Mouse (Mus musculus): Measurements from ENCODE around the gene Gast.
"Not testable (repeated sequence)": the region's sequence is repeated elsewhere in the genome, so short reads cannot be mapped to it uniquely, and the experiment has no call there.

The Gast gene

DNA sequence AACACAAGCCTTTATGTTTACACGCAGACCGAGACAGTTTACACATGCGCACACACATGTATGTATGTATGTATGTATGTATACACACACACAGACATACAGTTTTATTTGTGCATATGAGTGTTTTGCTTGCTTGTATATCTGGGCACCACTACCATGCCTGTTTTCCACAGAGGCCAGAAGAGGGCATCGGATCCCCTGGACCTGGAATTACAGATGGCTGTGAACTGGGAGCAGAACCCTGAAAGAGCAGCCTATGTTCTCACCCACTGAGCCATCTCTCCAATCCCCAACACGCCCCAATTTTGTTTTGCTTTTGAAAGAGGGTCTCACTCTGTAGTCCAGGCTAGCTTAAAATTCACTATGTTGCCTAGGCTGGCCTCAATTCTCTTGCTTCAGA is 23.2 kb downstream of the Gast start:
- no peak for ATAC-seq (ENCODE audit: insufficient number of reproducible peaks, low FRiP score, low TSS enrichment)

DNA sequence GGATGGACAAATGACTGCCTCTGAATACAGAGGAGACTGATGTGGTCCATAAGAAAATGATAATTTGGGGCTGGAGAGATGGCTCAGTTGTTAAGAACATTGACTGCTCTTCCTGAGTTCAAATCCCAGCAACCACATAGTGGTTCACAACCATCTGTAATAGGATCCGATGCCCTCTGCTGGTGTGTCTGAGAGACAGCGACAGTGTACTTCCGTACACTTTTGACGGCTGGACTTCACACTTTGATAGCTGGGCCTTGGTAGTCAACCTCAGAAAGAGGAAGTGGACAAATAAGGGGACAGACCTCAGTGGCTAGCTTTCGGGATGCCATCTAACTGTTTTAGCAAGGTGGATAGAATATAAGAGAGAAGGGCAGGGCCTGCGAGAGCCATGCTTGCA is 26.0 kb downstream of the Gast start:
- no peak for ATAC-seq (ENCODE audit: insufficient number of reproducible peaks, low FRiP score, low TSS enrichment)

DNA sequence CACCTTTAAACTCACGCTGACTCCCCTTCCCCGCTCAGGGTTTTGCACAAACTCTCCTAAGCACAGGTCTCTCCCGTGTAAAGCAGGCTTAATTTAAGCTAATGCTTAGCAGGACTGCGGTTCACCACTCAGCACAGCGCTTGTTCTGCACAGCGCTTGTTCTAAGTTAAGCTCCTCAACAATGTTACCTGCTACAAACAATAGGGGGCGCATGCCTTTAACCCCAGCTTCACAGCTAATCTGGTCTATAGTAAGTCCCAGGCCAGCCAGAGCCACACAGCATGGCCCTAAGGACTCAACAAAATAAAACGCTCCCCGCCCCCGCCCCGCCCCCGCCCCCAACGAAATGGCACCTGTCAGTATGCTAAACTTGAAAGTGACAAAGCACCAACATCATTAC is 26.9 kb downstream of the Gast start:
- not testable (repeated sequence) for ATAC-seq (ENCODE audit: insufficient number of reproducible peaks, low FRiP score, low TSS enrichment)

DNA sequence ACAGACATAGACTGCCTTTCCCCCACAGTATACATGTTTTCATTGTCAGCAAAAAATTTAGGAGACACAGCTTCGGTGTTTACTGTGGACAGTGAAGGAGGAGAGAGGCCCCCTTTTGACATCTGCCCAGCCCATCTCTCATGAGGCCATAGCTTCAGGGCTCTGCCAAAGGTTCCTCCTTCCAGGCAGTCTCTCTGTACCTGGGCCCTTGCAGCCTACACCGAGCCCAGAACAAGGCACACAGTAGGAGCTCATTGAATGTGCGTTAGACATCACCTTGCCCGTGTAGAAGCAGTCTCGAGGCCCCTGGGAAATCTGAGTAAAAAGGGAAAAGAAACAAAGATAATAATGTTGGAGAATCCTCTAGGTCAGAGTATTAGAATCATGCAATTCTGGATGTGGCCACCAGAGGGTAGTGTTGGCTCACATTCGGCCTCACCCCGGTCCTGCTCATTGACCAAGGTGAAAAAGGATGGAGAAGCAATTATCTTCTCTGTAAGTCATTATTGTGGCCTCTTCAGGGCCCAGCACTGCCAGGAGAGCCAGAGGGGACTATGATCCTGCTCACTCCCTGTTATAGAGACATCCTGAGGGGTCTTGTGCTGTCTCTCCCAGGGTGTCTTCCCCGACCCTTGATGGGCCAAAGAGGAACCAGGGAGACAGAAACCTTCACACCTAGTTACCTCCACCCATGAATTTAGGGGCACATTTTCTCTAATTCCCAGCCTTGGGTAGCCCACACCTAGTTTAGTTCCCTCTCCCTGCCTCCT is 28.2 kb downstream of the Gast start:
- ATAC-seq (ENCODE audit: insufficient number of reproducible peaks, low FRiP score, low TSS enrichment): peak; percentile 56; the same call in 1 of the 2 replicates

DNA sequence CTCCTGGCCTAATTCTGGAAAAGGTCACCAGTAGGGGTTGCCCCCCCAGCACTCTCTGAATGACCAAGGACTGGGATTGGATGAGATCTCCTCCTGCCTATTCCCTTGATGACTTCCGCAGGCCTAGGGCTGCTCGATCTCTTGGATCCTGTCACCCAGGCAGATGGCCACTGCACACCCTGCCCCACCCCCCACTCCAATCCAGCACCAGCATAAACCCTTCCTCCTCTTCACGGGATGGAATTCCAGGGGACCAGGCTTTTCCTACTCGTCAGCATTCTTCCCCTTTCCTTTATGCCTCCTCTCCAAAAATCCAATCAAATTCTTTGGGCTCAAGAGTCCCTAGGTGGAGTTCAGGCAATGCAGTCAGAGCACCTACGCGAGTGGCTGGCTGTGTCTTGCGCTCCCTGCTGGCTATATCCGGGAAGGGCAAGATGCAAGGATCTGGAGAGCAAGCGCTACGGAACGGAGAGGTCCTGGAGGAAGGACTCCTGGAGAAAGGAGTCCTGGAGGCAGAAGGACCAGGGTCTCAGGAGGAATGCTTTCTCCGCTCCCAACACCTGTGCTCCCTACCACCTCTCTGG is 28.9 kb downstream of the Gast start:
- 0 out of 2 replicates have a peak, but pooled peaks have one; percentile 50 for ATAC-seq (ENCODE audit: insufficient number of reproducible peaks, low FRiP score, low TSS enrichment)

DNA sequence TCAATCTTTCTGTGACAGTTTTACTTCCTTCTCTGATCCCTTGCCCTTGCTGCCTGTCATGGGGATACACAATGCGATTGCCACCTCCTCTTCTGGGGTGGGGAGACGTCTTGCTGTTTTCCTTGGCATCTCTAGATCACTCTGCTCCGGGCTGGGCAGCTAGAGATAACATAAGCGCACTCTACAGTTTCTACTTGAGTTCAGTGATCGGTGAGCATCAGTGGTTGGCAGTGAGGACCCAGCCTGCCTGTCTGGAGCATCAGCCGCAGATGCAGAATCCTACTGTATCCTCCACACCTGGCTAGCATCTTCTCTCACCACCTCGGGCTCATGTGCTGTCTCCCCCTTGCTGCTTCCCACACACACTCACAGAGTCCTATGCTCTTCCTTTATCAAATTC is 34.9 kb downstream of the Gast start:
- no peak for ATAC-seq (ENCODE audit: insufficient number of reproducible peaks, low FRiP score, low TSS enrichment)

DNA sequence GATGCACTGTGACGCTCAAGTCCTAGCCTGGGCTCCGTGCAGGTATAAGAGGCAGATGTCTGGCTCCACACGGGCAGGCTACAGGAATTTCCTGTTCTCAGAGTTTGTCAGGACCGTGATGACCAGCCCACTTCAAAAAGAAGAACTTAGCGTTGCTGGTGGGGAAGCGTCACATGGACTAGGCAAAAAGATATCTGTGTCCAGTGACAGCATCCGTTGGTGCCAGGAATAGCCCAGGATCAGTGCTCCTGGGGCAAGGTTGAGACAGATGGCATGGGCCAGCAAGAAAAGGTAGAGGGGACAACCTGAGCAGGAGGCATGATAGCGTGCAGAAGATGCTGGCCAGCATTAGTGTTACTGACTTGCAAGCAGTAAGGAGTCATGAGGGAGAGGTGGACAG is 35.6 kb downstream of the Gast start:
- ATAC-seq (ENCODE audit: insufficient number of reproducible peaks, low FRiP score, low TSS enrichment): no peak

DNA sequence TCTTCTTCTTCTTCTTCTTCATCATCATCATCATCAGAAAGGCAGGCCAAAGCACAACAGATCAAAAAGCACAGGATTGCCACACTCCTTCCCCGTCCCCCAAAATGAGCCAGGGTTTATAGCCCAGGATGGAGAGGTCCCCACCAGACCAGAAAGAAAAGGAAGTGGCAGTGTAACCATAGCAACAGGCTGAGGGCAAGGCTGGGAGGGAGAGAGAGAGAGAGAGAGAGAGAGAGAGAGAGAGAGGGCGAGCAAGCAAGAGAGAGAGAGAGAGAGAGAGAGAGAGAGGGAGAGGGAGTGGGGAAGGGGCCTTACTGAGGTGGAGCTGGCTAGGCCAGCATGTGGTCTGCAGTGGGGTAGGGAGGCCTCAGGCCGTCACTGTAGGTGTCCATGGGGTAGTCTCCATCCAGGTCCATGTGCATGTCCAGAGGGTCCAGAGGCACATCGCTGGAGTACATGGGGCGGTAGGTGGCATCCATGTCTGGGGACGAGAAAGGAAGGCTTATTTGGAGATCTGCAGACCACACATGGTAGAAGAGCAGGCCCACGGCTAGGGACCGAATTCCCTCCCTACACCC is 37.9 kb downstream of the Gast start:
- no peak for ATAC-seq (ENCODE audit: insufficient number of reproducible peaks, low FRiP score, low TSS enrichment)

DNA sequence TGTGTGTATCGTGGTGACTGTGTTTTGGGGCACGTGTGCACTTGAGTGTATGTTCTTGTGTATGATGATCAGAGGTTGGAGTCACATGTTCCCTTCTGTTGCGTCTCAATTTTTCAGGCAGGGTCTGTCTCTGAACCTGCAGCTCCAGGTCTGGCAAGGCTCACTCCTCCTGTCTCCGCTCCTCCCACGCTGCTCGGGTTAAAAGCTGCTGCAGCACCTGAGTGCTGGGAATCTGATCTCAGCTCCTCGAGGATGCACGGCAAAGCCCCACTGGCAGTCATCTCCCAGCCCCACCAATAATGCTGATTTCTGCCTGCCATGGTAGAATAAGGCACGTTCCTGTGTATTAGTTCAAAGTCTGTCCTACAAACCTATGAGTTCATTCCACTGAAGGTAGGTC is 40.9 kb downstream of the Gast start:
- no peak for ATAC-seq (ENCODE audit: insufficient number of reproducible peaks, low FRiP score, low TSS enrichment)

DNA sequence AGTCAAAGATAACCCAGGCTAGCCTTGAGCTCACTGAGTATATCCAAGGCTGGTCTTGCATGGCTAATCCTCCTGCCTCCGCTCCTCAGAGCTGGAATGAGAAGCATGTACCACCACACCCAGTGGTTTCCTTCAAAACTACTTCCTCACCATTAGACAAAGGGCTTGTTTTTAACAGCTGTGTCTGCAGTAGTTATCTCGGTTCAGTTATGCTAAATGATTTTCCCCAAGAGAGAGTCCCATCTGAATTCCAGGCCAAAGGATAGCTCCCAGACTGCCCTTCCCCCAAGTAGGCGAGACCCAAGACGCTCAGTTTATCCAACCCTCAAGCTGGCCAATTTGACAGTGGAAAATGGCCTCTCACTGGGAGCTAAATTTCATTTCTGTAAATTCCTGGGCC is 41.8 kb downstream of the Gast start:
- ATAC-seq (ENCODE audit: insufficient number of reproducible peaks, low FRiP score, low TSS enrichment): no peak

DNA sequence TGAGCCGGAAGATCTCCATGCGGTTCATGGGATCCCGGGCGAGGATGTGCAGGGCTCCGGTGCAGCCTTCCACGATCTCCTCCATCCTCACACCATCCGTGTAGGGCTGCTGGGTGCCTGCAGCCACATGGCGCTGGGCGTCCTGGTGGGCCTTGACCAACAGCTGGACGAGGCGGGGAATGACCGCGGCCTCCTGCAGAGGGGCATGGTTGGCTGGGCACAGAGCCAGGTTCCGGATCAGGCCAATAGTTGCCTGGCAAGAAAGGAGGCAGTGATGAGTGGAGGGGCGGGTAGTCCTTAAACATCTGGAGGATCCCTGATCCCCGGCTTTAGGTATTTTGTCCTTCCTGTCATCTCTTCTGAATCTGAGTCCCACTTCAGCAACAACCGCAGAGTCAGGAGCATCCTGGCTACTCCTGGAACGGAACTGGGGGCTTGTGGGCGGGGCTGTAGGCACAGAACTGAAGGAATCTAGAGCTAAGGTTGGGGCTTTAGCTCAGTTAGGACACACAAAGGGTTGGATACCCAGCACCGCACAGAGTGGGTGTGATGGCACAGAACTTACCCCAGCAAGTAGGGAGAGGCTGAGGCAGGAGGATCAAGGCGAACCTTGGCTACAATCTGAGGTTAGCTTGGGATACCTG is 42.7 kb downstream of the Gast start:
- no peak for ATAC-seq (ENCODE audit: insufficient number of reproducible peaks, low FRiP score, low TSS enrichment)

DNA sequence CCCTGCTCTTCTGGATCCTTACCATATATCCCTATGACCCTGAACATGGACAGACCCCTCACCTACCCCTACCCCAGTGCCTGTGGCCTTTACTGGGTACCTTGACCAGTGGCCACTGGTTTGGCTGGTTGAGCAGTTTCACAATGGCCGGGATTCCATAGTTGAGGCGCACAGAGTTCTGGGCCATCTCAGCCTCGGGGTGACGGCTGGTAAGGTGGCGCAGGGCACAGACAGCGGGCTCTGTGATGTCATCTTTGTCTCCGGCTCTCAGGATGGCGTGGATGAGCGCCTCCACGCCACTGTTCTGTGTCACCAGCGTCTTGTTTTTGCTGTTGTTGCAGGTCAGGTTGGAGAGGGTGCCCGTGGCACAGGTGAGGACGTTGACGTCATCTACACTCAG is 43.8 kb downstream of the Gast start:
- no peak for ATAC-seq (ENCODE audit: insufficient number of reproducible peaks, low FRiP score, low TSS enrichment)

DNA sequence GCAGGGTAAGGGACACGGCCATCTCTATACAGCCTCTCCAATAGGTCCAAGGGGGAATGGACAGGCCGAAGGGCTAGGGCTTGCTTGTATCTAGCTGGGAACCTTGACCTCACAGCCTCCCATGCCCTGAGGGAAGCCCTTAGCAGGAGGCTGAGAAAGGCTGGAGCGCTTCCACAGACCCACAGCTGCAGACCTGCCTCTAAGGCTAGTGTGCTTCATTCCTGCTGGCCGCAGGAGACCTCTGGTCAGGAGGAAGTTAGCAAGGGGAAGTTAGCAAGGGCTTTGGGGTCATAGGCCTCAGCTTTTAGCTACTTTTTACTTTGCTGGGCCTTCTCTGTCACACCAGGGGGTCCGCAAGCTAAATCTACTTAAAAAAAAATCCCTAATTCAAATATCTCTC is 44.2 kb downstream of the Gast start:
- no peak for ATAC-seq (ENCODE audit: insufficient number of reproducible peaks, low FRiP score, low TSS enrichment)

DNA sequence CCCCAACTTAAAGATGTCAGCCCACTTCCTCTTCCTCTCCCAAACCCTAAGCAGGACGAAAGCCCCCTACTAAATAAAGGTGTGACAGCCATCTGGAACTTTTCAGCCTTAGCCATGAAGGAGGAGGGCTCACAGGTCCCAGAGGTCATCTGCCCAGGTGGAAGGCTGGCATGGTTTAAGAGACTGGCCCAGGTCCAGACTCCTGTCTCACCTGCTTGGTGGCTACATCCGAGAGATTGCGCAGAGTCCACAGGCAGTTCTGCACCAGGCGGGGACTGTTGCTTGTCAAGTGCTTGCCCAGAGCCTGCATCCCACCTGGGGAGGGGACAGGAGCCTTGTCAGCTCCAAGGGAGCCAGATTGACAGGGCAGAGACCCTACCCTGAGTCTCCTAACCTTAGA is 45.1 kb downstream of the Gast start:
- ATAC-seq (ENCODE audit: insufficient number of reproducible peaks, low FRiP score, low TSS enrichment): no peak

DNA sequence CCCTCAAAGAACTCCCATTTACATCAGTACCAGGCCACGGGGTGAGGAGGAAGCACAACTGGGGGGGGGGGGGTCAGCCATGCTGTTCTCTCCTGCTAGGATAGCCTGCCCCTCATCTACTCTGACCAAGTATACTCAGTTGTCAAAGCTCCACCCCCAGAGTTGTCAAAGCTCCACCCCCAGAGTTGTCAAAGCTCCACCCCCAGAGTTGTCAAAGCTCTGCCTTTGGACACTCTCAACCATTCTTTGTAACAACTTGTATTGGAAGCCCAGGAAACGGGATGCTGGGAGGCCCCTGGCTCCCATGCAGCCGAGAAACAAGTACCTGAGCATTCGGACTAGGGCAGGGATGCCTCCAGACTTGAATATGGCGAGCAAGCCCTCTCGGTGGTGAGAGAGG is 48.5 kb downstream of the Gast start:
- ATAC-seq (ENCODE audit: insufficient number of reproducible peaks, low FRiP score, low TSS enrichment): no peak

DNA sequence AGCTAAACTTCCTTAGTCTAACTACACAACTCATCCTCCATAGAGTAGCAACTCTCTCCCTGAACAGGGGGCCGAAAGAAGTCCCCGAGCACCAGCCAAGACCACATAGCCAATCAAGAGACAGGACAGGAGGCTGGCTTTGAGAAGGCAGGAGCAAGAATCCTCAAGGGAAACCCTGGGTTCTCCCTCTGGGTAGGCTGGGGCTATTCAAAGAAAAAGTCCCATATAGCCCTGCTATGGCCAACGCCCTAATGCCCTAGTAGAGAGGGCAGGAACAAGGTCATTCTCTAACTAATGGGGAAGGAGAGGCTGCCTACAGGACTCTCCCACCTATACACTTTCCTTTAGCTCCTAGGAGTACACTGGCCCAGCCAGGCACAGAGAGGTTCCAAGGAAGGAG is 50.8 kb downstream of the Gast start:
- ATAC-seq (ENCODE audit: insufficient number of reproducible peaks, low FRiP score, low TSS enrichment): no peak

DNA sequence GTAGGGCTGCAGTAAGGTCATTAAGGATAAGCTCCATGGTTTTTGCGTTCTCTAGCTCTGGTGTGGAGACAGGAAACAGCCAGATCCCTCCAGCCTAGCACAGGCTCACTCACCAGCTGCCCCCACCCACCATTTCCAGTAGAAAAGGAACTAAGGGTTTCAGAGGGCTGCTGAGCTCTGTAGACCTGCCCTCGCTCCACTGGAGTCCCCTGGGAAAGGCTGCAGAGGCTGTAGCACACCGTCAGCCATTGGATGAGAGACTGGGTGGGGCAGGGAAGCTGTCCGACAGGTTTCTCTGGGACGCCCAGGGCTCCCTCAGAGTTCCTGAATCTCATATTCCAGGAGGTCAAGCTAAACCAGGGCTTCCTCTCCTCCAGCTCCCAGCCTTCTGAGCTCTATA is 52.4 kb downstream of the Gast start:
- no peak for ATAC-seq (ENCODE audit: insufficient number of reproducible peaks, low FRiP score, low TSS enrichment)
